ENCODE assay signal across 15 mouse cellular contexts in the genomic region with DNA sequence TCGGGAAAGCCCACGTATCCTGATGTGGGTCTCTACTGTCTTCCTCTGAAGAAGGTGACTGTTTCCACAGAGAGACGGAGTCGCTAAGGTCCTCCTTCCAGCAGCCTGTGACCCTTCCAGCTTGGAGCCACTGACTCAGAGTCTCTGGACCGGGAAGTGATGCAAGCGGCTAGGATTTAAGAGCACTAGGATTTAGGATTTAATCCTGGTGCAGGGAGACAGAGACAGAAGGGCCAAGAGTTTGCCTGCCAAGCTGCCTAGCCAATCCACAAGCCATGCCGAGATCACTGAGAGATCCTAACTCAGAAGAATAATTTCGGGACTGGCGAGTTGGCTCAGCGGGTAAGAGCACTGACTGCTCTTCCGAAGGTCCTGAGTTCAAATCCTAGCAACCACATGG.
"Had no signal": no experiment of that assay in that cellular context is flagged by ENCODE, and none has a peak within 500 bp of the region (broad histone marks: within the 10 kb centered on the region; RNA-seq: fewer than 3 reads in every experiment).

No protein-coding gene starts in this region.

- H3K27me3 ChIP-seq: neural tube, embryonic 15.5 days; stomach, embryonic 15.5 days had no signal

- H3K4me3 ChIP-seq: neural tube, embryonic 15.5 days; stomach, embryonic 15.5 days had no signal

- H3K27ac ChIP-seq: neural tube, embryonic 15.5 days; stomach, embryonic 15.5 days; stomach, postnatal 0 days had no signal

- H3K9me3 ChIP-seq: stomach, embryonic 15.5 days had no signal

- DNase-seq: retina, postnatal 1 day; right cerebral cortex, adult 18-20 months; right cerebral cortex, postnatal 14 days; right cerebral cortex, postnatal 25 days; right cerebral cortex, postnatal 4 days; spleen, adult 18-20 months; thymus, adult 18-20 months; thymus, adult 2 months; thymus, postnatal 14 days; thymus, postnatal 25 days; thymus, postnatal 36 days; thymus, postnatal 4 days had no signal

- H3K36me3 ChIP-seq: neural tube, embryonic 15.5 days; stomach, embryonic 15.5 days had no signal
